Mouse (Mus musculus) kidney, adult 2 months (tissue): Measurements from ENCODE around the gene Cubn.

ENCODE experiments used
- CTCF ChIP-seq: fragments of 200-500 bp; conservative IDR thresholded peaks from 2 replicates; pipeline ENCODE4 v1.5.1; 2011; ENCODE audit warnings: low read depth, mild to moderate bottlenecking, control low read depth, low read length, moderate library complexity, mixed read lengths; ENCODE audit not compliant: insufficient read depth, insufficient read length
- POLR2A ChIP-seq: fragments of 200-500 bp; IDR thresholded peaks from one replicate; pipeline ENCODE4 v1.6.1; 2011; ENCODE audit warnings: low read depth, low read length, control low read depth

DNA sequence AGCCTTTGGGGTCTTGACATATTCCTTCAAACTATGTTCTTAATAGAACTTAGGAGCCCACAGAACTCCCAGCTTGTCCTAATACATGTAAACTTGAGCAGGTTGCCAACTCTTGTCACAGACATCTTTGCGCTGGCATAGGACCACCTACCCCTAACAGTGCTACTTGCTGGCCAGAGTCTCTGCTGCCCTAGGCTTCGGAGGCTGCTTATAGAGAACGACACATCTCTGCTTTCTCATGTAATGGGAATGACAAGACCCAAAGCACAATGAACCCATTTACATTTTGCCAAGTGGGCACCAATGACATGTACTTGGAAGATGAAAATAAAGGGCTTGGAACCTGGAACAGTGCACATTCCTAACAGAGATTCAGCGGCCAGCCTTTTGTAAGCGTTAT lies 105.0 kb downstream of the Cubn start:
- no peak for TF ChIP-seq POLR2A
- TF ChIP-seq CTCF = no peak
